Mouse (Mus musculus) liver, embryonic 15.5 days (tissue): ENCODE data around the gene Nfib. TPM values are rescaled to one million over a fixed set of nuclear protein-coding genes. Genes with fewer than 3 reads are reported as not detected.

Experiments used
- ATAC-seq: fragments of 200-750 bp; cut with Nextera tagmentation; 2 replicates; pipeline ENCODE4 v1.8.0; 2017; ENCODE audit warnings: moderate number of reproducible peaks, mild to moderate bottlenecking, moderate library complexity; ENCODE audit not compliant: insufficient read depth
- H3K27ac ChIP-seq: fragments of 300-500 bp; sonication (generic); replicated peaks from 2 replicates; pipeline ENCODE4 v1.5.1; 2015; ENCODE audit warnings: mild to moderate bottlenecking, inconsistent platforms
- H3K27me3 ChIP-seq: fragments of 300-500 bp; sonication (generic); 2 replicates; pipeline ENCODE4 v1.6.1; 2015; ENCODE audit warnings: mild to moderate bottlenecking, inconsistent platforms
- H3K36me3 ChIP-seq: fragments of 300-500 bp; sonication (generic); replicated peaks from 2 replicates; pipeline ENCODE4 v1.6.1; 2015; ENCODE audit warnings: moderate library complexity, mild to moderate bottlenecking, inconsistent platforms
- H3K4me1 ChIP-seq: fragments of 300-500 bp; sonication (generic); replicated peaks from 2 replicates; pipeline ENCODE4 v1.6.1; 2015; ENCODE audit warnings: inconsistent platforms
- H3K4me2 ChIP-seq: fragments of 300-500 bp; sonication (generic); 2 replicates; pipeline ENCODE4 v1.6.1; 2015; ENCODE audit warnings: moderate library complexity, mild to moderate bottlenecking, inconsistent platforms
- H3K4me3 ChIP-seq: fragments of 300-500 bp; sonication (generic); replicated peaks from 2 replicates; pipeline ENCODE4 v1.5.1; 2015; ENCODE audit warnings: mild to moderate bottlenecking, inconsistent platforms
- H3K9ac ChIP-seq: fragments of 300-500 bp; sonication (generic); 2 replicates; pipeline ENCODE4 v1.6.1; 2015; ENCODE audit warnings: moderate library complexity, mild to moderate bottlenecking, inconsistent platforms
- H3K9me3 ChIP-seq: fragments of 300-500 bp; sonication (generic); replicated peaks from 2 replicates; pipeline ENCODE4 v1.6.1; 2016; ENCODE audit warnings: inconsistent platforms
- WGBS: fragments of 180-500 bp; shearing (Covaris S2); methylation state at CpG from one replicate; pipeline ENCODE4 v1.1.7; 2015; ENCODE audit warnings: mixed read lengths; ENCODE audit not compliant: insufficient replicate concordance; 5-methylcytosine and 5-hydroxymethylcytosine counted together
- polyA plus RNA-seq: library from polyadenylated mRNA; unstranded; fragments of >200 nt; fragmentation: Nextera tagmentation; extraction: Ambion mirVana; gene quantifications from 2 replicates; pipeline ENCODE4 v1.2.1, GENCODE M21; 2015

Nfib gene
- polyA plus RNA-seq, 1 experiment from 2014 or later: 4.7 TPM

GRCm38 (mm10) chr4:82644797-82645196 lies 60.8 kb downstream of the Nfib start:
- WGBS: 71% methylated on average over 9 of the region's 9 CpGs
- no peak overlapping the region for H3K4me2 ChIP-seq

DNA sequence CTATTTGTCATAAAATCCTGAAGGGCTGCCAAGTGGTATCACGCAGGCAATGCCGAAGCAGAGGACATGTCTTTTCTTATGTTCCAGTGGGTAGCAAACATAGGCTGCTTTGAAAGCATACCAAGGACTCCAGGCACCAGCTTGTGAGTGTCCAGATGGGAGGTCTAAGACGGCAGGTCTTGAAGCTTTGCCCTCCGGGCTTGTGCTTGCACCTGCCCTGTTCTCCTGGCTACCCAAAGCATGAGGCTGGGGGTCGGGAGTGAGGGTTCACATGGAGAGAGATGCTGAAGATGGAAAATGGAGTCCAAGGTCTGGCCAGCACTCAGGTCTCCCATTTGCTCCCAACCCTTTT lies 61.8 kb downstream of the Nfib start:
- H3K27me3 ChIP-seq: no peaks in the 10 kb centered on the region
- H3K9ac ChIP-seq: no peak overlapping the region
- no peak overlapping the region for H3K4me2 ChIP-seq
- H3K27ac ChIP-seq: no peak overlapping the region
- H3K4me3 ChIP-seq: no peak overlapping the region
- no peaks in the 10 kb centered on the region for H3K36me3 ChIP-seq
- no peak for ATAC-seq
- whole genome bisulfite sequencing: 64% methylated on average over 5 of the region's 5 CpGs
- H3K4me1 ChIP-seq: no peaks in the 10 kb centered on the region
- no peaks in the 10 kb centered on the region for H3K9me3 ChIP-seq

More at GRCm38 (mm10) chr4:82644797-82645196, 60.8 kb downstream of the Nfib start:
- no peak for ATAC-seq
- Histone ChIP-seq H3K36me3 (no peaks in the 10 kb centered on the region), H3K9ac (no peak overlapping the region), H3K27me3 (no peaks in the 10 kb centered on the region), H3K4me1 (no peaks in the 10 kb centered on the region), H3K9me3 (no peaks in the 10 kb centered on the region), H3K27ac (no peak overlapping the region), H3K4me3 (no peak overlapping the region)

DNA sequence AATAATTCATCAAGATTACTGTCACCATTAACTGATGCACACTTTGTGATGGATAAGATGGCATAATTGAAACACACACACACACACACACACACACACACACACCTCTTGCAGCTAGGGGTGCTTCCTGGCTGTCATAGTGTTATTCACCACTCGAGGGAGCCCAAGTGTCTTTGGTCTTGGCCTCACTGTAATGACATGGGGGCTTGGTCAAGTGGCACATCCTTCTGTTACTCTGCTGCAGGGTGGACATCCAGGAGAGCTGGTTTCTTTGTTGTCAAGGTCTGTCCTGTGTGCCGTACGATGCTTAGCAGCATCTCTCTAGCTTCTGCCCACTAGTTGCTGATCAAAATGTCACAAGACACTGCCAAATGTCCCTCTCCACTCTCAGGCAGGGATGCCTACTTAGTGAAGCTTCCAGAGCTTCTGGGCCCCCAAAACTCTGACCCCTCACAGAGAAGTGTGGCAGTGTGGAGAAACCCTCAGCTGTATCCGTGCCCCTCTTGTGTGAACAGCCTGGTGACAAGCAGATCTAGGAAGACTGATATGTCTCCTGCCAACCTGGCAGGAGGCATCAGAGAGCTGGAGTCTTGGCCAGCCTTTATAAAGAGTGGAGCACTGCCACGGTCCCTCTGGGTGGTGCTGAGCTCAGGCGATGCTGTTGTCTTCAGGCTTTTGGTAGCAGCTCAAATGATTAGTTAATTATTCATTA lies 62.4 kb downstream of the Nfib start:
- Histone ChIP-seq H3K27ac (no peak overlapping the region), H3K9me3 (no peaks in the 10 kb centered on the region), H3K4me1 (no peaks in the 10 kb centered on the region), H3K4me3 (no peak overlapping the region), H3K36me3 (no peaks in the 10 kb centered on the region), H3K27me3 (no peaks in the 10 kb centered on the region), H3K4me2 (no peak overlapping the region), H3K9ac (no peak overlapping the region)
- 51% methylated on average over 6 of the region's 6 CpGs for WGBS
- no peak for ATAC-seq

DNA sequence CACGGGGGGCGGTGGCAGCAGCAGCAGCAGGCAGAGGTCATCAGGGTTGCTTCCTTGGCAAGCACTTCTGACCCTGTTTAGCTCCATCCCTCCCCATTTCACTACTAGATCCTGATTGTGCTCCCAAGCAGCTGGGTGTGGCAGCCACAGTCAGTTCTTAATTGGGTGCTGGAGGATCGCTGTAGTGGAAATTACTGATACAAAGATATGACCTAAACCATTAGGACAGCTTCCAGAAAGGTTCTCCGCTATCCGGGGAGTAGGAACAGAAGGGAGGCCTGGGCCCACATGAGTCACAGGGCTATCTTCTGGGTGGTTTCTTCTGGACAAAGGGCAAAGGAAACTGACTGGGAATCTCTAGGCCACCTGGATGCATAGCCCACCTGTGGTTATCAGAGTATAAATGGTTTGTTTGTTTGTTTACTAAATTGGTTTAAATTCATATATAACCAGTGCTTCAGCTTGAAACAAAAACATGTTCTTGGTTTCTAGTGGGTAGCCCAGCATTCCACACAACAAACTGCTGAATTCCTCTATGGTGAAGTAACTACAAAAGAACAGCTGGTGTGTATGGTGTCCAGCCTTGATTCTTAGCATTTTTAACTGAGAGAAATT lies 64.4 kb downstream of the Nfib start:
- Histone ChIP-seq H3K27ac (no peak overlapping the region), H3K4me2 (no peak overlapping the region), H3K36me3 (no peaks in the 10 kb centered on the region), H3K9me3 (no peaks in the 10 kb centered on the region), H3K4me1 (no peaks in the 10 kb centered on the region), H3K27me3 (no peaks in the 10 kb centered on the region), H3K9ac (no peak overlapping the region), H3K4me3 (no peak overlapping the region)
- no peak for ATAC-seq
- WGBS: 76% methylated on average over 5 of the region's 5 CpGs

- Histone ChIP-seq H3K9ac (no peak overlapping the region), H3K27me3 (no peaks in the 10 kb centered on the region), H3K4me3 (no peak overlapping the region), H3K4me1 (no peaks in the 10 kb centered on the region), H3K4me2 (no peak overlapping the region), H3K27ac (no peak overlapping the region), H3K9me3 (no peaks in the 10 kb centered on the region), H3K36me3 (no peaks in the 10 kb centered on the region)
- 82% methylated on average over 9 of the region's 9 CpGs for WGBS
- no peak for ATAC-seq
Observed at GRCm38 (mm10) chr4:82638251-82638650, 67.3 kb downstream of the Nfib start.

DNA sequence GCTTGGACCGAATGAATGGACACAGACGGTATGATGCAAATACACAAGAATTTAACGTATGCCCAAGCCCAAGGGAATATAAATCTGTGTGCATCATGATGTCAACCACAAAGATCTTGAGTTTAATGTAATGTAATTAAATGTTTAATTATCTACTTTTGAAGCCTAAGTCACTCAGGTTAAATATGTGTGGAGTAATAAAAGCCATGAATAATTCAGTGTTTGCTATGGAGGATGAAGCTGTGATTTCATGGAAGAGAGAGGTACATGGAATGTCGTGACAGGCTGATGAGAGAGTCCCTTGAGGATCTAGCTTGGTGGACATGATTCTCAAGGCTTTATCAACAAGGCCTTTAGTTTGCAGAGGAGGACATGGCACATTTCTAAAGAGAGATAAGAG lies 67.9 kb downstream of the Nfib start:
- Histone ChIP-seq H3K9me3 (no peaks in the 10 kb centered on the region), H3K27ac (no peak overlapping the region), H3K4me2 (no peak overlapping the region), H3K4me1 (no peaks in the 10 kb centered on the region), H3K36me3 (no peaks in the 10 kb centered on the region), H3K4me3 (no peak overlapping the region), H3K9ac (no peak overlapping the region), H3K27me3 (no peaks in the 10 kb centered on the region)
- ATAC-seq: no peak
- WGBS: 68% methylated on average over 4 of the region's 4 CpGs

DNA sequence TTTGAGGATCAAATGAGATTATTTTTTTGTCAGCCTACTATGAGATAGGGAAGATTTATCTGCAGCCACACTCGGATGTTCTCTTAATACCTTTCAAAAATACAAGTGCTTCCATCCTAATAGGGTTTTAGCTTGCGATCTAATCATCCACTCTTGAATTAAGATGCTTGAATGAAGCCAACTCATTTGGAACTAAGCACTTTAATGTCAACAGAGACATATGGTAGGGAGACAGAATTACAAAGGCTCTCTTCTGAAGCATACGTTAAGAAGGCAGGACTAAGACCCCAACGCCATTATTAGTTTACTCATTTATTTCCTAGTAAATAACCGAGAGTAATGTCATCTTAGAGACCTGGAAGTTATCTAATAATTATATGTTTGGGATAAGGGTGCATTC lies 68.9 kb downstream of the Nfib start:
- H3K27ac ChIP-seq: no peak overlapping the region
- no peaks in the 10 kb centered on the region for H3K27me3 ChIP-seq
- ATAC-seq: no peak
- no peaks in the 10 kb centered on the region for H3K36me3 ChIP-seq
- no peak overlapping the region for H3K9ac ChIP-seq
- no peaks in the 10 kb centered on the region for H3K9me3 ChIP-seq
- H3K4me3 ChIP-seq: no peak overlapping the region
- WGBS: 63% methylated on average over 5 of the region's 5 CpGs
- no peaks in the 10 kb centered on the region for H3K4me1 ChIP-seq
- H3K4me2 ChIP-seq: no peak overlapping the region

DNA sequence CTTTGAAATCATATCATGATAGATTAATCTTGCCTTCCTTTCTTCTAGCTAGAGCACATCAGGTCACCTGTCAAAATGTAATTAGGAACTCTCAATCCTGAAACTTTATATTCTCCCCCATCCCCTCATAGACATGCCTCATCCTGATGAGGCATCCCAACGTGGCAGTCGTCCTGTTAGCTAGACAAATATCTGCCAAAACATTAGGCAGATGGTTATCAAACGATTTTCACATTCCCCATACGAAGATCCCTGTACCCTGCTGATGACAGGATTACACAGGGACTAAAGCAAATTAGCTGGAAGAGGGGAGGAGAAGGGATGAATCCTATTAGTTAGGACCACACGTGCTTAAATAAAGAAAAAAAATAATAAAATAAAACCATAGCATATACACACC lies 69.7 kb downstream of the Nfib start:
- H3K4me1 ChIP-seq: no peaks in the 10 kb centered on the region
- WGBS: 42% methylated on average over 5 of the region's 5 CpGs

GRCm38 (mm10) chr4:82635118-82635517 lies 70.4 kb downstream of the Nfib start:
- no peak overlapping the region for H3K9ac ChIP-seq
- no peak overlapping the region for H3K27ac ChIP-seq
- H3K36me3 ChIP-seq: no peaks in the 10 kb centered on the region
- H3K4me3 ChIP-seq: no peak overlapping the region
- H3K9me3 ChIP-seq: no peaks in the 10 kb centered on the region
- no peaks in the 10 kb centered on the region for H3K27me3 ChIP-seq
- H3K4me2 ChIP-seq: no peak overlapping the region
- no peaks in the 10 kb centered on the region for H3K4me1 ChIP-seq
- no peak for ATAC-seq
- 72% methylated on average over 11 of the region's 11 CpGs for WGBS

More for the DNA sequence above, 69.7 kb downstream of the Nfib start:
- no peaks in the 10 kb centered on the region for H3K27me3 ChIP-seq
- H3K4me2 ChIP-seq: no peak overlapping the region
- H3K36me3 ChIP-seq: no peaks in the 10 kb centered on the region
- H3K27ac ChIP-seq: no peak overlapping the region
- no peaks in the 10 kb centered on the region for H3K9me3 ChIP-seq
- H3K9ac ChIP-seq: no peak overlapping the region
- ATAC-seq: no peak
- no peak overlapping the region for H3K4me3 ChIP-seq

GRCm38 (mm10) chr4:82634365-82634764 lies 71.2 kb downstream of the Nfib start:
- H3K4me1 ChIP-seq: no peaks in the 10 kb centered on the region
- no peak overlapping the region for H3K4me2 ChIP-seq
- H3K9me3 ChIP-seq: no peaks in the 10 kb centered on the region
- H3K9ac ChIP-seq: no peak overlapping the region
- H3K4me3 ChIP-seq: no peak overlapping the region
- no peaks in the 10 kb centered on the region for H3K27me3 ChIP-seq
- no peaks in the 10 kb centered on the region for H3K36me3 ChIP-seq
- no peak overlapping the region for H3K27ac ChIP-seq
- ATAC-seq: no peak
- WGBS: 70% methylated on average over 7 of the region's 7 CpGs

DNA sequence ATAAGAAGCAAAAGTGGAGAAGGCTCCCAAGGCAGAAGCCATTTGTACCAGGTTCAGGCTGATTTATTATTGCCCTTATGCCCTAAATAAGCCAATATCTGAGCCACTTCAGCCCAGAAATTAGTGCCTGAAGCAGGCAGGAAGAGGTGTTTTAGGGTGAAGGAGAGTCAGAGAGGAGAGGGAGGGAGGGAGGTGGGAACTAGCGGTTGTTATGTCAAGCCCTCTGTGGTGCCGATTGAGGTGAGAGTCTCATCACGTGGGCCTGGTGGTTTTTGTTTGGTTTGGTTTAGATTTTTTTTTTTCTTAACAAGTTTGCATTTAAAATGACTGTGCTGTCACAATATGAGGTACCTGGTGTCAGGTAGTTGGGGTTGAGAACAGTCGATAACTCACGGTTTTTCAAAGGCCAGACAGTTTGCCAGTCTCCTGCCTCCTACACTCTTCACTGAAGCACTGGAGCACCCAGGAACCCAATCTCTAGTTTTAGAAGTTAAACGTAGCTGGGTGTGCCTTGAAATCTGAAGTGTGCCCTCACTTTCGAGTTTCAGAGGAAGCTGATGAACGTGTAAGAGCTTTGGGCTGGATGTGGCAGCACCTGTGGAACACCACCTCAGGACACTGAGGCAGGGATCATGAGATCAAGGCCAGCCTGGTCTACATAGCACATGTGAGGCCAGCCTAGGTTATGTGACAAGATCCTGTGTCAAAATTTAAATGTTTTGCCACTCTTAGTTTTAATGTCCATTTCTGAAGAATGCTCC lies 81.1 kb downstream of the Nfib start:
- Histone ChIP-seq H3K4me1 (peaks cover 13% of the 10 kb centered on the region), H3K4me3 (no peak overlapping the region), H3K36me3 (no peaks in the 10 kb centered on the region), H3K9me3 (no peaks in the 10 kb centered on the region), H3K9ac (no peak overlapping the region), H3K4me2 (no peak overlapping the region), H3K27ac (no peak overlapping the region), H3K27me3 (no peaks in the 10 kb centered on the region)
- no peak for ATAC-seq
- WGBS: 43% methylated on average over 8 of the region's 8 CpGs
